Mouse (Mus musculus): ENCODE results near the gene Tsga10ip.

DNA sequence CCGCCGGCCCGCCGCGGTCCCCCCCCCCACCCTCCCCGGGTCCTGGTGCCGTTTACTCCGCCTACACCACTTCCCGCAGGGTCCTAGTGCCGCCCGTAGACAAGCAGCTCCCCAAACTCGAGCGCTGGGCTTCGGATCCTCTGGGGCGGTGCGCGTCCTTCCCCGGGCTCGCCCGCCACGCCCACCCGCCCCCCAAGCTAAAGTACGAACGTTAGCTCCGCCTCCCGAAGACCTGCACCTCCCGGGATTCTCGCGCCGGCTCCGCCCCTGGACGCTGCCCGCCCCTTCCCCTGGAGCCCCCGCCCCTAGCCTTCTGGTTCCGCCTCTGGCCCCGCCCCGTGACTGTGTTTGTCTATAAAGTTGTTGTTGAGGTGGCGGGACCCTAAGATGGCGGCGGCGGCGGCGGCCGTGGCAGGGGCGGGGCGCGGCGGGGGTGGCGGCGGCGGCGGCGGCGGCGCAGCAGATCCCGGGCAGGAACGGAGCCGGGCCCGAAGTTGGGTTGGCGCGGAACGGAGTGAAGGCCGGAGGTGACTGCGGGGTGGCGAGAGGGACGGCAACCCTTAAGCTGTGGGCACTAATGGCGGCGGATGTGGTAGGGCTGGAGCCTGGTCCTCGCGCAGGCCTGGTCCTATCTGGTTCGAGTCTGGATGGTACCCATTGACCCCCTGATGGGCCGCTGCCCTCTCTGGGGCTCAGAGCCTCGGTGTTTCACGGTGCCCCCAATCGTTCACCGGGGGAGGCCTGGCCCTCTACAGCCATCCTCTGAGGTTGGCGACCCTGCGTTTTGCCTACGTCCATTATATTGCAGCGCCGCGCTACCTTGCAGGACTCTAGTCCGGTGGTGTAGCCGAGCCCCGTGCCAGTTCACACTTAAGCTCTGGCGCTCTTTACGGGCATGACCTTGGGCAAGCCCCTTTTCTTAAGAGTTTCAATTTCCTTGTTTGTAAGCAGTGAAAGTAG lies 22.7 kb upstream of the Tsga10ip start, which contains the start of the genes Drap1 and AI837181:
- TF ChIP-seq EP300 (IDR thresholded peaks at IDR 0.05; ENCODE audit: low read length): no peak
- TF ChIP-seq TBP (conservative IDR thresholded peaks at IDR 0.05; ENCODE audit: low read depth, low read length): no peak
- no peak for TF ChIP-seq CHD2 (IDR thresholded peaks at IDR 0.05; ENCODE audit: low read length)
- TF ChIP-seq POLR2AphosphoS2 (IDR thresholded peaks at IDR 0.05; ENCODE audit: low read depth, low read length): no peak
- TF ChIP-seq GABPA (IDR thresholded peaks at IDR 0.05; ENCODE audit: insufficient replicate concordance, low read depth, low read length): no peak
- no peak for TF ChIP-seq MYC (IDR thresholded peaks at IDR 0.05; ENCODE audit: low read depth, low read length)
- TF ChIP-seq CTCF (conservative IDR thresholded peaks at IDR 0.05 in 1 of 2, IDR thresholded peaks at IDR 0.05 in 1 of 2; ENCODE audit: low read depth in 2 of 2, low read length in 2 of 2): no peak
- peak; percentile 10; the same call in 1 of the 2 replicates for TF ChIP-seq ZMIZ1 (IDR thresholded peaks at IDR 0.05; ENCODE audit: low read depth, low read length)
- TF ChIP-seq POLR2A (IDR thresholded peaks at IDR 0.05; ENCODE audit: low read depth, low read length): peak; percentile 63; the same call in 1 of the 2 replicates
- peak; percentile 44; the same call in 1 of the 2 replicates for TF ChIP-seq NRF1 (IDR thresholded peaks at IDR 0.05; ENCODE audit: low read depth, low read length)

All from CH12.LX (cell line).